Mouse (Mus musculus): ENCODE results near the gene Ggnbp2. TPM values are rescaled to one million over a fixed set of nuclear protein-coding genes. Genes with fewer than 3 reads are reported as not detected.
A peak's percentile ranks its signal among the peaks of the same experiment; 100 is the strongest.
"Not testable (repeated sequence)": the region's sequence is repeated elsewhere in the genome, so short reads cannot be mapped to it uniquely, and the experiment has no call there.

Ggnbp2 gene
- polyA plus RNA-seq, 1 experiment from 2014 or later = 66.5 TPM

DNA sequence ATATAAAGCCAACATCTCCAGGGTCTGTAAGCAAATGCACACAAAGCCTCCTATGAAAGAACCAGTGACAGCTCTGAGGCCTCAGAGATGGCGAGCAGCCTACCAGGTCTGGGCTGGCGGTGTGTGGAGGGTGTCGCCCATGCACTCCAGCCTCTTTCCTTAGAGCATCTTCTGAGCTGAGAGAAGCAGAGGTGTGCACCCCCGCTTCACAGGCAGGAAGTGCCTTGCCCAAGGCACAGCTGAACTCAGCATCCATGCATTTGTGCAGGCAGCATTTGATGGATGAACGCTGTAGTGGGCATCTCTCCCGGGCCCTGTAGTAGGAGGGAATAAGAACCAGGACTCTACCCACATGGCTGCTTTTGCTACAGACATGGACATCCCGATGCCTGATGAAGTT lies 21.1 kb upstream of the Ggnbp2 start:
- H3K4me1 ChIP-seq = no peaks in the 10 kb centered on the region
- no peak overlapping the region for H3K4me3 ChIP-seq
- ATAC-seq = no peak
- no peak overlapping the region for H3K4me2 ChIP-seq
- no peaks in the 10 kb centered on the region for H3K9me3 ChIP-seq (replicated peaks)
- H3K27me3 ChIP-seq = no peaks in the 10 kb centered on the region
- H3K27ac ChIP-seq = no peak overlapping the region
- WGBS = 92% methylated on average over 7 of the region's 7 CpGs
- H3K36me3 ChIP-seq (ENCODE audit: poor library complexity, severe bottlenecking) = peaks cover 82% of the 10 kb centered on the region
- no peak overlapping the region for H3K9ac ChIP-seq

DNA sequence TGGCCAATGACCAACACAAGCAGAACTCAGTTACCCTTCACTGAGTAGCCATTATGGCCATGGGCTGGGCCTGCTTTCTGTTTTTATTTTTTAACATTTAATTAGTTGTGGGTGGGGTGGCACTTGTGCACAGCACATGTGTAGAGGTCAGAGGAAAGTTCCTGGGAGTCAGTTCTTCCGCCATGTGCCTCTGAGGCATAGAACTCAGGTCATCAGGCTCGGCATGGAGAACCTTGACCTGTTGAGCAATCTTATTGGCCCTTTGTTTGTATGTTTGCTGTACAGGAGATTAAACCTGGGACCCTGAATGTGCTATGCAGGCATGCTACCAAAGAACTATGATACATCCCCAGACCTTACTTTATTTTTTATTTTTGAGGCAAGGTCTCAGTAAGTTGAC lies 18.9 kb upstream of the Ggnbp2 start:
- Histone ChIP-seq H3K9ac (no peak overlapping the region), H3K4me3 (no peak overlapping the region), H3K27ac (no peak overlapping the region), H3K27me3 (no peaks in the 10 kb centered on the region), H3K36me3 (ENCODE audit: poor library complexity, severe bottlenecking) (peaks cover 81% of the 10 kb centered on the region), H3K4me2 (no peak overlapping the region), H3K4me1 (no peaks in the 10 kb centered on the region), H3K9me3 (replicated peaks) (no peaks in the 10 kb centered on the region)
- no peak for ATAC-seq
- WGBS = 95% methylated on average over 2 of the region's 2 CpGs

DNA sequence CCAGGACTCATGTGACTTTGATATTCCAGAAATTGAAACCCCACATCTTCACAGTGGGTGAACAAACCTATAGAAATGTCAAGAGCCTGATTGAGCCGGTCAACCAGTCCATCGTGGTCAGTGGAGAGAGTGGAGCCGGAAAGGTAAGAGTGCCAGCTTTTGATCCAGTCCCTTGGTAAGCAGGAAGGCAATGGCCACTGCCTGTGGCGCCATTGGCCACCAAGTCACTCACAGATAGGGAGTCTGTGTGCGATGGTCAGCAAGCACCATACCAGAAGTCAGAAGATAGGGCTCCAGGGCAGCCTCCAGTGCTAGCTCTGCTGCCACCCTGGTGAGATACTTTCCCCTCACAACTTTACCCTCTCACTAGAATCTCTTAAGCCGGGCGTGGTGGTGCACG lies 17.4 kb upstream of the Ggnbp2 start:
- no peak overlapping the region for H3K4me2 ChIP-seq
- no peaks in the 10 kb centered on the region for H3K9me3 ChIP-seq (replicated peaks)
- ATAC-seq = no peak
- H3K4me3 ChIP-seq = no peak overlapping the region
- peaks cover 84% of the 10 kb centered on the region for H3K36me3 ChIP-seq (ENCODE audit: poor library complexity, severe bottlenecking)
- H3K4me1 ChIP-seq = no peaks in the 10 kb centered on the region
- H3K9ac ChIP-seq = no peak overlapping the region
- H3K27ac ChIP-seq = no peak overlapping the region
- 97% methylated on average over 8 of the region's 8 CpGs for WGBS
- H3K27me3 ChIP-seq = no peaks in the 10 kb centered on the region

DNA sequence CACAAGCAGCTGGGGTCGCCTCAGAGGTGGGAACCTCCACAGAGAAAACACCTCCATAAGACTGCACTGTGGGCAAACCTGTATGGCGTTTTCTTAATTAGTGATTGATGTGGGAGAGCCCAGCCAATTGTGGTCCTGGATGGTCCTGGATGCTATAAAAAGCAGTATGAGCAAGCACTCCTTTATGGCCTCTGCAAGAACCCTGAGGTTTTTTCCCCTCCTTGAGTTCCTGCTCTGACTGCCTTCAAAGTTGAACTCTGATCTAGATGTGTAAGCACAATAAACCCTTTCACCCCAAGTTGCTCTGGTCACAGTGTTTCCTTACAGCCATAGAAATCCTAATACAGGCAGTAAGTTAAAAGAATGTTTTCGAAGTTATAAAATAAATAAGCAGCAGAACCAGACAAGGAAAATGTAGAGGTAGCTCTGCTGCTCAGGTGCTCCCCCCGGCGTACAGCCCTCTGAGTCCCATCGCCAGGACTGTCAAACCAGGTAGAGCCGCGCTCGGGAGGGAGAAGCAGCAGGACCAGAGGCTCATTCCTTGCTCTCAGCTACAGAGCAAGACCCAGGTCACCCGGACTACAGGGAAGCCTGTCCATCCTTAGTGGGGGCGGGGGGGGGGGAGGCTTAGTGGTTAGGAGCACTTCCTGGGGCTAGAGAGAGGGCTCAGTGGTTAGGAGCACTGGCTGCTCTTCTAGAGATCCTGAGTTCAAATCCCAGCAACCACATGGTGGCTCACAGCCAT lies 16.3 kb upstream of the Ggnbp2 start:
- Histone ChIP-seq H3K4me2 (no peak overlapping the region), H3K36me3 (ENCODE audit: poor library complexity, severe bottlenecking) (peaks cover 77% of the 10 kb centered on the region), H3K27me3 (no peaks in the 10 kb centered on the region), H3K4me1 (no peaks in the 10 kb centered on the region), H3K4me3 (no peak overlapping the region), H3K9me3 (replicated peaks) (no peaks in the 10 kb centered on the region), H3K9ac (no peak overlapping the region), H3K27ac (no peak overlapping the region)
- ATAC-seq = no peak
- WGBS = 88% methylated on average over 11 of the region's 11 CpGs

DNA sequence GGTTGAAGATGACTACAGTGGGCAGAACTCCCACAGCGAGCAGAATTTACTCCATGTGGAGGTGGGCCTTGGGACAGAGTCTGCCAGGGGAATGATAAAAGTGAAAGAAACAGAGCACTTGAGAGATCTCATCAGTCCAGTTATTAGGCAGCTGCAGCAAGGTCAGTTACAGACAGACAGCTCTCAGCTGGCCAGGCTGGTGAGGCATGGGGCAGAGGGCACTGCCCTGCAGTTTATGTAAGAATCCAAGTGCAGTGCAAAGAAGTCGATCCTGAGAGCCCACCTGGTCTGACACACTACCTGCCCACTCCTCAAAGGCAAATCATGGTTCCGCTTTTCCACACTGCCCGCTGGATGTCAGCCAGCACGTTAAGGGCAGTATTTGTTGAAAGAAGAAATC lies 15.6 kb upstream of the Ggnbp2 start:
- Histone ChIP-seq H3K9ac (no peak overlapping the region), H3K9me3 (replicated peaks) (no peaks in the 10 kb centered on the region), H3K27ac (no peak overlapping the region), H3K4me3 (no peak overlapping the region), H3K27me3 (no peaks in the 10 kb centered on the region), H3K36me3 (ENCODE audit: poor library complexity, severe bottlenecking) (peaks cover 72% of the 10 kb centered on the region), H3K4me2 (no peak overlapping the region), H3K4me1 (peaks cover 4% of the 10 kb centered on the region)
- no peak for ATAC-seq
- WGBS = 96% methylated on average over 5 of the region's 5 CpGs

DNA sequence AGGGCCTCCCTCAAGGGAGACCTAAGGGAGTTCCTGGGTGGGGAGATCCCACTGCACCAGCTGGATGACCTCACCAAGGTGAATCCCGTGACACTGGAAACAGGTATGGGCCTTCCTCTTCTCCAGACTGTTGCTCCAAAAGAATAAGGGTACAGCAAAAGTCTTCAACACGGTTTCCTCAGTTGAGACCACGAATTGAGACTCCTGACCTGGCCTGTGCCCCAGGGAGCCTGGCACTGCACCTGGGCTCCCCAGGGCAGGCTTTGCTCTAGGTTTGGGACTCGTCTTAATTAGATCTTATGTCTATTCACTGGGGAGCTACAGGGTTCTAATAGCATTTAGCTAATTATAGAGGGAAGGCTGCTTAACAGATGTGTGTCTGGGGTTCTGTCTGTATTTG lies 14.6 kb upstream of the Ggnbp2 start:
- Histone ChIP-seq H3K4me3 (no peak overlapping the region), H3K4me1 (peaks cover 11% of the 10 kb centered on the region), H3K36me3 (ENCODE audit: poor library complexity, severe bottlenecking) (peaks cover 68% of the 10 kb centered on the region)

DNA sequence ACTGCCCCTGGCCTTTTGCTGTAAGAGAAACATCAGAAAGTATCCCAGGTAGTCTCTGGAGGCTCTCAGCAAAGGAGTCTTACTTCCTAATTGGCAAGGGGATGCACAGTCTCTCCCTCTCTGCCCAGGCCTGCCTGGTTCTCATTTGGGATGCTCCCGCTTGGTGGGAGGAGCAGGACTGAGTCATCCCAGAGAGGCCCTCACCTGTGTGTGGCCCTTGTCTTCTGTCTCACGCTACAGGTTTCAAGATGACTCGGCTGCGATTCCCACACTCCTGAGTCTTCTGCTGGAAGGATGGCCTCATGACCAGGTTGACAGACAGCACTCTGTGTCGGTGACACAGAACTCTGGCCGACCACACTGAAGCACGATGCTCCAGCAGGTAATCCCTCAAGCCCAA lies 11.7 kb upstream of the Ggnbp2 start:
- H3K4me1 ChIP-seq = peaks cover 18% of the 10 kb centered on the region
- no peak overlapping the region for H3K9ac ChIP-seq
- H3K4me2 ChIP-seq = no peak overlapping the region
- H3K4me3 ChIP-seq = no peak overlapping the region
- no peak for ATAC-seq
- no peaks in the 10 kb centered on the region for H3K9me3 ChIP-seq (replicated peaks)
- peaks cover 50% of the 10 kb centered on the region for H3K36me3 ChIP-seq (ENCODE audit: poor library complexity, severe bottlenecking)
- no peaks in the 10 kb centered on the region for H3K27me3 ChIP-seq
- 95% methylated on average over 7 of the region's 7 CpGs for WGBS
- H3K27ac ChIP-seq = no peak overlapping the region

More for the DNA sequence above, 14.6 kb upstream of the Ggnbp2 start:
- 86% methylated on average over 4 of the region's 4 CpGs for WGBS
- H3K9me3 ChIP-seq (replicated peaks) = no peaks in the 10 kb centered on the region
- no peak for ATAC-seq
- H3K9ac ChIP-seq = no peak overlapping the region
- no peaks in the 10 kb centered on the region for H3K27me3 ChIP-seq
- no peak overlapping the region for H3K4me2 ChIP-seq
- H3K27ac ChIP-seq = no peak overlapping the region

DNA sequence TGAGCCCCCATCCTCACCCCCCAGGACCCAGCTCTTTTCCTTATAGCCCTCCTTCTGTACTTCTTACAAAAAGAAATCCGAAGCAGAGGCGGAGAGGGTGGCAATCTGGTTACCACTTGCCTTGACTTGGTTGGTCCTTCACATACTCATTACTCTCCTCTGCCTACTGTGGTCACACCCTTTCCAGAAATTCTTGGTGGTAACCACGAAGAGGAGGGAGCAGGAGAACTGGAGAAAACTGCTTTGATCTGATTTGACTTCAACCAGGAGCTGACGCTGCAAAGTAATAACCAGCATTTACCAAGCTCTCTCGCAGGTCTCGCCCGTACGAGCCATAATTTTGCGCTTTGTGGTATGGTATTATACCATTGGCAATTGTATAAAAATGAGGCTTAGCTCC lies 10.4 kb upstream of the Ggnbp2 start:
- Histone ChIP-seq H3K9me3 (replicated peaks) (no peaks in the 10 kb centered on the region), H3K9ac (peak overlapping the region; percentile 88), H3K36me3 (ENCODE audit: poor library complexity, severe bottlenecking) (peaks cover 37% of the 10 kb centered on the region), H3K4me3 (peak overlapping the region; percentile 86), H3K4me2 (peak overlapping the region; percentile 93), H3K27me3 (no peaks in the 10 kb centered on the region), H3K27ac (no peak overlapping the region; the same call in 1 of the 2 replicates), H3K4me1 (peaks cover 18% of the 10 kb centered on the region)
- ATAC-seq = no peak
- 59% methylated on average over 9 of the region's 9 CpGs for WGBS

DNA sequence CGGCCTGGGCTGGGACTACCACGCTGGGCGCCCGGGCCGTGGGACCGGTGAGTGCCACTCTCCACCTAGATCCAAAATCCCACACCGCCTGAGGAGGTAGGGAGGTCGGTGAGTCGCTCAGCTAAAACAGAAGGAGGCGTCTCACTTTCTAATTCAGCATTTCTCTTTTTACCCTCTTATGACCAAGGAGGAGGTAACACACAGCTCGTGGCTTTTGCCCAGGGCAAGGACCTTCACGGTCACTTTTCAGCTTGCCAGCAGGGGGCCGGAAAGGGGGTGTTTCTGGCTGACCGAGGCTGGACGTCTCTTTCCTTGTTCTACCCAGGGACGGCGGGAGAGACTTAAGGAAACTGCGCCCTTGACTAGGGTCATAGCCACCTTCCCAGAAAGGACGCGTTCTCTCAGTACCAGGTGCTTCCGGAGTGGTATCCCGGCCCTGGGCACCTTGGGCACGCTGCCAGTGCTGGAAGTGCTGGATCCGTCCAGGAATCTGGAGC lies 9.9 kb upstream of the Ggnbp2 start:
- H3K4me3 ChIP-seq = peak overlapping the region; percentile 86
- H3K27me3 ChIP-seq = no peaks in the 10 kb centered on the region
- H3K27ac ChIP-seq = peak overlapping the region; percentile 80
- H3K4me1 ChIP-seq = peaks cover 18% of the 10 kb centered on the region
- WGBS = under 1% methylated on average over 24 of the region's 24 CpGs
- no peaks in the 10 kb centered on the region for H3K9me3 ChIP-seq (replicated peaks)
- peak overlapping the region; percentile 93 for H3K4me2 ChIP-seq
- peaks cover 34% of the 10 kb centered on the region for H3K36me3 ChIP-seq (ENCODE audit: poor library complexity, severe bottlenecking)
- ATAC-seq = peak; percentile 31
- H3K9ac ChIP-seq = peak overlapping the region; percentile 88

DNA sequence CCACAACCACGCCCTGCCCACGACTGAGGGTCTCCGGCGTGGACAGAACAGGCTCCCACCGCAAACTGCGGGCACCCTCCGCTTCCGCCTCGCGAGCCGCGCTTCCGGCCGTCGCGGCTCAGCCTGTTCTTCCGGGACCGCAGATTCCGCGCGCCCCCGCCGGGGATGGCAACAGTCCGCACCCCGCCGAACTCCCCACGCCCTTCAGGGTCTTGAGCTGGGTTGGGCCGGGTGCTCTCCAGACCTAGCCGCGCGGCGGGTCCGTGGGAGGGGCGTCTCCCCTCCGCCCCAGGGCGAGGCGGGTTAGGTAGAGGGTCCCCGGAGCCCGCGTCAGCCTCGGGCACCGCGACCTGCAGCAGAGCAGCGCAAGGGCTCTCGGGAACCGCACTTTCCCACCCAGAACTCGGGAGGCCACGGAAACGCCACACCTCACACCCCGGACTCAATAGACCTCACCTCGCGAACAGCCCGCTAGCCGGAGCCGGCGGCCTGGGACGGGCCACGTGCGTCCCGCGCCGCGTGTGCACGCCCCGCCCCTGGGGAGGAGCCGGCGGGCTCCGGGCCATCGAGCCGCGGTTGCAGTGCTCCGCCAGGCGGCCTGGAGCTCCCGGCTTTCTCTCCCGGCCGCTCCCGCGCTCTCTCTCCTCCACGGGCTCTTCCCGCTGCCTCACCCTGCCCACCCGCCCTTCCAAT lies 9.3 kb upstream of the Ggnbp2 start, which contains the start of the genes Myo19 and Pigw:
TSS of gene Myo19 (plus strand) at position 377 of the 693 bp plus-strand sequence.
TSS of gene Pigw (minus strand) at position 514 of the 693 bp plus-strand sequence.
- WGBS = under 1% methylated on average over 74 of the region's 81 CpGs
- Histone ChIP-seq H3K4me3 (peak within 1 kb of the TSS; percentile 86), H3K27ac (peak within 1 kb of the TSS; percentile 80), H3K9ac (peak within 1 kb of the TSS; percentile 88), H3K9me3 (replicated peaks) (no peaks in the 10 kb centered on the region), H3K36me3 (ENCODE audit: poor library complexity, severe bottlenecking) (peaks cover 28% of the 10 kb centered on the region), H3K27me3 (no peaks in the 10 kb centered on the region), H3K4me2 (peak within 1 kb of the TSS; percentile 93), H3K4me1 (peaks cover 18% of the 10 kb centered on the region)
- ATAC-seq = peak; percentile 98

DNA sequence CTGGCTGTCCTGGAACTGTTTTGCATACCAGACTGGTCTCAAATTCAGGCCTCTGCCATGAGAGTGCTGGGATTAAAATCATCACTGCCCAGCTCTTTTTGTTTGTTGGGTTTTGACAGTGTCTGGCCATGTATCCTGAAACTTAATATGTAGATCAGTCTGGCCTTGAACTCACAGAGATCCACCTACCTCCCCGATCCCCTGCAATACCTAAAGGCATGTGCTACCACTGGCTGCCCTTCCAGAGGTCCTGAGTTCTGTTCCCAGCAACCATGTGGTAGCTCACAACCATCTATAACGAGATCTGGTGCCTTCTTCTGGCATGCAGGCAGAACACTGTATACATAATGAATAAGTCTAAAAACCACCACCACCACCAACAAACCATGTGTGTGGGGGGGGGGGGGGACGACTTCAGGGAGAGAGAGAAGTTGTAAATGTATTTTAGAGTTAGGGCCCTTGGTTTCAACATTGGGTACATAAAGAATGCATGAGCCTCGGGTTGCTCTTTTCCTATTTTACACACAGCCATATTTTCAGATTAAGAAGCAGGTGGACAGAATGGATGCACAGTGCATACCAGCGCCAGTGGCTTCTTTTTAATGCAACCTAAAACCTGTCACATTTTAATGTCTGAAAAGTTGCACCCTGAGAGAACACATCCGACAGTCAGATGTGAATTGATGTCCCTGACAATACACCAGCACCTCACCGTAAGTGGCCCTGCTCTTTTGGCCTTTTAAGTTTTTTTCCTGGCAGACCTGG lies 8.6 kb upstream of the Ggnbp2 start:
- Histone ChIP-seq H3K4me1 (peaks cover 18% of the 10 kb centered on the region), H3K27ac (peak overlapping the region; percentile 80), H3K4me2 (peak overlapping the region; percentile 93), H3K9me3 (replicated peaks) (no peaks in the 10 kb centered on the region), H3K36me3 (ENCODE audit: poor library complexity, severe bottlenecking) (peaks cover 22% of the 10 kb centered on the region), H3K9ac (peak overlapping the region; percentile 88), H3K4me3 (peak overlapping the region; percentile 86), H3K27me3 (no peaks in the 10 kb centered on the region)
- no peak for ATAC-seq
- 20% methylated on average over 7 of the region's 7 CpGs for WGBS

DNA sequence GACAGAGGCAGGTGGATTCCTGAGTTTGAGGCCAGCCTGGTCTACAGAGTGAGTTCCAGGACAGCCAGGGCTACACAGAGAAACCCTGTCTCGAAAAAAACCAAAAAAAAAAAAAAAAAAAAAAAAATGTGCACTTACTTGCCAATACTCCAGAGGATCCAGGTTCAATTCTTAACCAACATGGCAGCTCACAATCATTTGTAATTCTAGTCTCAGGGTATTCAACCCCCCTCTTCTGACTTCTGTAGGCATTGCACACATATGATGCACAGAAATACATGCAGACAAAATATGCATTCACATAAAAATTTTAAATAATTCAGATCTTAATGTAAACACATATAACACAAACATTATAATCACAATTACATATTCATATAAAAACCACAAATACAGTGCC lies 5.4 kb upstream of the Ggnbp2 start:
- H3K9me3 ChIP-seq (replicated peaks); H3K36me3 ChIP-seq (ENCODE audit: poor library complexity, severe bottlenecking); H3K27ac ChIP-seq; H3K27me3 ChIP-seq; H3K4me2 ChIP-seq; ATAC-seq; H3K9ac ChIP-seq; H3K4me3 ChIP-seq: not testable (repeated sequence)
- WGBS = 20% methylated on average over 1 of the region's 1 CpGs
- H3K4me1 ChIP-seq = peaks cover 19% of the 10 kb centered on the region

Measured in forebrain, embryonic 13.5 days (tissue).